Mouse (Mus musculus) kidney, postnatal 0 days (tissue): ENCODE measurements at regions not wholly inside any gene's neighbourhood (a gene's known extent, or its start where the extent isn't known, plus 50 kb on each side); places are given as distances from the start of the nearest gene placed in this dataset.
A peak's percentile ranks its signal among the peaks of the same experiment; 100 is the strongest.

Experiments used
- ATAC-seq: fragments of 200-750 bp; cut with Nextera tagmentation; replicated peaks from 2 replicates; pipeline ENCODE4 v1.8.0; 2017; ENCODE audit warnings: low read depth, moderate number of reproducible peaks, moderate TSS enrichment, moderate library complexity; ENCODE audit not compliant: low FRiP score
- DNase-seq: peaks from one replicate; pipeline ENCODE4 v3.0.0-alpha.2; 2016; ENCODE audit warnings: low spot score
- H3K27ac ChIP-seq: fragments of 300-500 bp; sonication (generic); 2 replicates; pipeline ENCODE4 v1.5.1; 2014; ENCODE audit warnings: mild to moderate bottlenecking
- H3K27me3 ChIP-seq: fragments of 300-500 bp; sonication (generic); 2 replicates; pipeline ENCODE4 v1.6.1; 2014; ENCODE audit warnings: low read length, mixed read lengths; ENCODE audit not compliant: insufficient read depth
- H3K36me3 ChIP-seq: fragments of 300-500 bp; sonication (generic); 2 replicates; pipeline ENCODE4 v1.6.1; 2014; ENCODE audit warnings: low read length, mixed read lengths; ENCODE audit not compliant: insufficient read depth
- H3K4me1 ChIP-seq: fragments of 300-500 bp; sonication (generic); replicated peaks from 2 replicates; pipeline ENCODE4 v1.6.1; 2014; ENCODE audit warnings: antibody characterized with exemption, low read length, mixed read lengths; ENCODE audit not compliant: insufficient read depth
- H3K4me2 ChIP-seq: fragments of 300-500 bp; sonication (generic); 2 replicates; pipeline ENCODE4 v1.6.1; 2014; ENCODE audit warnings: mild to moderate bottlenecking, low read length, moderate library complexity, mixed read lengths
- H3K4me3 ChIP-seq: fragments of 300-500 bp; sonication (generic); replicated peaks from 2 replicates; pipeline ENCODE4 v1.5.1; 2014; ENCODE audit warnings: low read depth, low read length
- H3K9ac ChIP-seq: fragments of 300-500 bp; sonication (generic); 2 replicates; pipeline ENCODE4 v1.6.1; 2014; ENCODE audit warnings: low read depth, low read length
- H3K9me3 ChIP-seq: fragments of 300-500 bp; sonication (generic); replicated peaks from 2 replicates; pipeline ENCODE4 v1.6.1; 2016; ENCODE audit warnings: low read length, inconsistent platforms, mixed read lengths
- CTCF ChIP-seq: IDR thresholded peaks from 2 replicates; pipeline ENCODE4 v1.5.1; 2016; ENCODE audit warnings: antibody characterized with exemption, low read depth, mild to moderate bottlenecking, moderate library complexity
- WGBS: fragments of 180-500 bp; shearing (Covaris S2); extraction: QIAGEN DNeasy Blood & Tissue Kit; methylation state at CpG from one replicate; pipeline ENCODE4 v1.1.7; 2014; 5-methylcytosine and 5-hydroxymethylcytosine counted together

GRCm38 (mm10) chr8:29585671-29586070 lies 2138.2 kb downstream of the Poteg start:
- Histone ChIP-seq H3K36me3 (no peaks in the 10 kb centered on the region), H3K9ac (no peak overlapping the region), H3K4me3 (no peak overlapping the region), H3K27ac (no peak overlapping the region), H3K4me1 (no peaks in the 10 kb centered on the region), H3K4me2 (no peak overlapping the region), H3K9me3 (no peaks in the 10 kb centered on the region), H3K27me3 (no peaks in the 10 kb centered on the region)
- ATAC-seq (no peak), DNase-seq (no peak)
- WGBS, result 80% methylated on average over 6 of the region's 6 CpGs
- TF ChIP-seq CTCF, result no peak

GRCm38 (mm10) chr8:29594129-29594528 lies 2146.7 kb downstream of the Poteg start:
- Histone ChIP-seq H3K9ac (no peak overlapping the region), H3K27ac (no peak overlapping the region), H3K4me2 (no peak overlapping the region), H3K36me3 (no peaks in the 10 kb centered on the region), H3K27me3 (no peaks in the 10 kb centered on the region), H3K4me3 (no peak overlapping the region), H3K4me1 (no peaks in the 10 kb centered on the region), H3K9me3 (no peaks in the 10 kb centered on the region)
- 89% methylated on average over 9 of the region's 9 CpGs for WGBS
- ATAC-seq (no peak), DNase-seq (no peak)
- TF ChIP-seq CTCF, result no peak

GRCm38 (mm10) chr8:29614098-29614497 lies 2166.6 kb downstream of the Poteg start:
- peak; percentile 4 for DNase-seq
- Histone ChIP-seq H3K4me3 (no peak overlapping the region), H3K4me2 (no peak overlapping the region), H3K9me3 (no peaks in the 10 kb centered on the region), H3K27me3 (no peaks in the 10 kb centered on the region), H3K27ac (no peak overlapping the region), H3K9ac (no peak overlapping the region), H3K36me3 (no peaks in the 10 kb centered on the region), H3K4me1 (no peaks in the 10 kb centered on the region)
- WGBS, result 47% methylated on average over 7 of the region's 7 CpGs
- ATAC-seq, result peak; percentile 82
- TF ChIP-seq CTCF, result no peak

GRCm38 (mm10) chr8:29661616-29662015 lies 2214.1 kb downstream of the Poteg start:
- Histone ChIP-seq H3K27me3 (no peaks in the 10 kb centered on the region), H3K27ac (no peak overlapping the region), H3K9me3 (no peaks in the 10 kb centered on the region), H3K36me3 (no peaks in the 10 kb centered on the region), H3K4me2 (no peak overlapping the region), H3K4me3 (no peak overlapping the region), H3K9ac (no peak overlapping the region), H3K4me1 (no peaks in the 10 kb centered on the region)
- DNase-seq, result no peak
- 87% methylated on average over 3 of the region's 3 CpGs for WGBS
- ATAC-seq, result no peak
- TF ChIP-seq CTCF, result no peak

- no peaks in the 10 kb centered on the region for H3K9me3 ChIP-seq
- no peak overlapping the region for H3K4me2 ChIP-seq
- TF ChIP-seq CTCF, result no peak
- no peak overlapping the region for H3K4me3 ChIP-seq
- no peaks in the 10 kb centered on the region for H3K36me3 ChIP-seq
- no peak overlapping the region for H3K27ac ChIP-seq
- WGBS, result 70% methylated on average over 3 of the region's 3 CpGs
- H3K9ac ChIP-seq, result no peak overlapping the region
- H3K27me3 ChIP-seq, result no peaks in the 10 kb centered on the region
- ATAC-seq (no peak), DNase-seq (no peak)
- H3K4me1 ChIP-seq, result no peaks in the 10 kb centered on the region
Observed at GRCm38 (mm10) chr8:29675870-29676269, 2228.4 kb downstream of the Poteg start.

GRCm38 (mm10) chr8:29683340-29683739 lies 2235.9 kb downstream of the Poteg start:
- Histone ChIP-seq H3K9me3 (no peaks in the 10 kb centered on the region), H3K9ac (no peak overlapping the region), H3K4me1 (no peaks in the 10 kb centered on the region), H3K27me3 (no peaks in the 10 kb centered on the region), H3K27ac (no peak overlapping the region), H3K36me3 (no peaks in the 10 kb centered on the region), H3K4me2 (no peak overlapping the region), H3K4me3 (no peak overlapping the region)
- DNase-seq (no peak), ATAC-seq (no peak)
- TF ChIP-seq CTCF, result no peak
- WGBS, result 39% methylated on average over 1 of the region's 1 CpGs

GRCm38 (mm10) chr8:29686594-29686993 lies 2239.1 kb downstream of the Poteg start:
- no peak for TF ChIP-seq CTCF
- no peak overlapping the region for H3K27ac ChIP-seq
- no peaks in the 10 kb centered on the region for H3K36me3 ChIP-seq
- ATAC-seq (no peak; the same call in 1 of the 2 replicates), DNase-seq (no peak)
- H3K4me2 ChIP-seq, result no peak overlapping the region
- H3K9ac ChIP-seq, result no peak overlapping the region
- H3K4me1 ChIP-seq, result no peaks in the 10 kb centered on the region
- no peaks in the 10 kb centered on the region for H3K27me3 ChIP-seq
- 60% methylated on average over 1 of the region's 1 CpGs for WGBS
- H3K4me3 ChIP-seq, result no peak overlapping the region
- H3K9me3 ChIP-seq, result no peaks in the 10 kb centered on the region
